Mouse (Mus musculus) lung, postnatal 0 days (tissue): ENCODE data around the gene Olfr667. TPM values are rescaled to one million over a fixed set of nuclear protein-coding genes. Genes with fewer than 3 reads are reported as not detected.
"Not testable (repeated sequence)": the region's sequence is repeated elsewhere in the genome, so short reads cannot be mapped to it uniquely, and the experiment has no call there.

ENCODE experiments used
- ATAC-seq: fragments of 200-750 bp; cut with Nextera tagmentation; 2 replicates; pipeline ENCODE4 v1.8.0; 2017; ENCODE audit warnings: moderate library complexity
- DNase-seq: peaks from one replicate; pipeline ENCODE4 v3.0.0-alpha.2; 2016; ENCODE audit warnings: low spot score
- H3K27ac ChIP-seq: fragments of 300-500 bp; sonication (generic); 2 replicates; pipeline ENCODE4 v1.5.1; 2014; ENCODE audit warnings: antibody characterized with exemption, mild to moderate bottlenecking, low read length, mixed read lengths
- H3K27me3 ChIP-seq: fragments of 300-500 bp; sonication (generic); replicated peaks from 2 replicates; pipeline ENCODE4 v1.6.1; 2014; ENCODE audit warnings: low read length, mixed read lengths; ENCODE audit not compliant: insufficient read depth
- H3K36me3 ChIP-seq: fragments of 300-500 bp; sonication (generic); 2 replicates; pipeline ENCODE4 v1.6.1; 2014; ENCODE audit warnings: low read length, mixed read lengths; ENCODE audit not compliant: insufficient read depth
- H3K4me1 ChIP-seq: fragments of 300-500 bp; sonication (generic); 2 replicates; pipeline ENCODE4 v1.6.1; 2014; ENCODE audit warnings: antibody characterized with exemption, low read depth, low read length, mixed read lengths; ENCODE audit not compliant: insufficient read depth
- H3K4me2 ChIP-seq: fragments of 300-500 bp; sonication (generic); replicated peaks from 2 replicates; pipeline ENCODE4 v1.6.1; 2014; ENCODE audit warnings: low read depth, mild to moderate bottlenecking, low read length, moderate library complexity, mixed read lengths
- H3K4me3 ChIP-seq: fragments of 300-500 bp; sonication (generic); 2 replicates; pipeline ENCODE4 v1.5.1; 2014; ENCODE audit warnings: low read depth, low read length
- H3K9ac ChIP-seq: fragments of 300-500 bp; sonication (generic); replicated peaks from 2 replicates; pipeline ENCODE4 v1.6.1; 2014; ENCODE audit warnings: low read depth, mild to moderate bottlenecking
- H3K9me3 ChIP-seq: fragments of 300-500 bp; sonication (generic); 2 replicates; pipeline ENCODE4 v1.6.1; 2016; ENCODE audit warnings: low read length, mixed read lengths
- CTCF ChIP-seq: IDR thresholded peaks from 2 replicates; pipeline ENCODE4 v1.5.1; 2016; ENCODE audit warnings: antibody characterized with exemption, mild to moderate bottlenecking
- EP300 ChIP-seq: IDR thresholded peaks from 2 replicates; pipeline ENCODE4 v1.6.1; 2016; ENCODE audit warnings: antibody characterized with exemption, mild to moderate bottlenecking, control low read depth
- WGBS: fragments of 180-500 bp; shearing (Covaris S2); extraction: QIAGEN DNeasy Blood & Tissue Kit; methylation state at CpG from one replicate; pipeline ENCODE4 v1.1.7; 2014; 5-methylcytosine and 5-hydroxymethylcytosine counted together
- polyA plus RNA-seq: library from polyadenylated mRNA; unstranded; fragments of >200 nt; fragmentation: Nextera tagmentation; extraction: Ambion mirVana; gene quantifications from 2 replicates; pipeline ENCODE4 v1.2.1, GENCODE M21; 2015

The Olfr667 gene
- polyA plus RNA-seq = not detected in 2 replicates

DNA sequence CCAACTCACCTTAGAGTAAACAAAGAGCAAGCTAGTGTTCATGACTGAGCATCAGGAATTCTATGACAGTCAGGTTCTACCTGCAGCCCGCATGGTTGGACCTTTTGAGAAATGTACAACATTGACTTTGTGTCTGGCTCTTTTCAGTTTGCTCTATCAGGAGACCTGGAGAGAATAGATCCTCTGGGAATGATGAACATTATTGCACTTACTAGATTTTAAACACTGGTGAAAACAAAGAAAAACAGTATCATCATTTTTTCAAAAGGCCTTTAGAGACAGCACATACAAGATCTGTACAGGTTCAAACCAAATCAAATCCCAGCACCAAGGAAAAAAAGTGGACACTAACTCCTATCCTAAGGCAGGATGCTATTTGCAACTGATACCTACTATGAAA, at the start of gene Olfr667:
Gene Olfr667, minus strand, starts transcription at position 101 of the 400 bp plus-strand sequence.
- TF ChIP-seq CTCF (no peak), EP300 (no peak)
- no peaks in the 10 kb centered on the region for H3K27me3 ChIP-seq
- H3K9me3 ChIP-seq = no peaks in the 10 kb centered on the region
- H3K27ac ChIP-seq = no peak within 1 kb of the TSS
- H3K36me3 ChIP-seq = no peaks in the 10 kb centered on the region
- no peak within 1 kb of the TSS for H3K4me2 ChIP-seq
- H3K4me1 ChIP-seq = no peaks in the 10 kb centered on the region
- DNase-seq (no peak), ATAC-seq (no peak)
- H3K9ac ChIP-seq = no peak within 1 kb of the TSS
- 77% methylated on average over 1 of the region's 1 CpGs for WGBS
- no peak within 1 kb of the TSS for H3K4me3 ChIP-seq

- no peak within 1 kb of the TSS for H3K9ac ChIP-seq
- WGBS = 25% methylated on average over 1 of the region's 1 CpGs
- H3K9me3 ChIP-seq = no peaks in the 10 kb centered on the region
- no peak within 1 kb of the TSS for H3K4me2 ChIP-seq
- H3K27me3 ChIP-seq = no peaks in the 10 kb centered on the region
- no peak for DNase-seq
- TF ChIP-seq EP300 (no peak), CTCF (no peak)
- ATAC-seq = no peak
- H3K4me1 ChIP-seq = no peaks in the 10 kb centered on the region
- H3K4me3 ChIP-seq = no peak within 1 kb of the TSS
- H3K27ac ChIP-seq = no peak within 1 kb of the TSS
- H3K36me3 ChIP-seq = no peaks in the 10 kb centered on the region
Observed at GRCm38 (mm10) chr7:104962520-104962919, 41.2 kb upstream of the Olfr667 start, which contains the start of gene Olfr670. Gene Olfr670 (minus strand): TSS chr7:104962620.

- not testable (repeated sequence) for H3K9me3 ChIP-seq
Observed at GRCm38 (mm10) chr7:104950234-104950633, 29.0 kb upstream of the Olfr667 start.

GRCm38 (mm10) chr7:104933940-104934339, 12.7 kb upstream of the Olfr667 start, which contains the start of gene Olfr669:
Gene Olfr669 (plus strand): TSS chr7:104934240.
- Histone ChIP-seq H3K27me3 (no peaks in the 10 kb centered on the region), H3K36me3 (no peaks in the 10 kb centered on the region), H3K4me2 (no peak within 1 kb of the TSS), H3K9me3 (no peaks in the 10 kb centered on the region), H3K4me1 (no peaks in the 10 kb centered on the region), H3K9ac (no peak within 1 kb of the TSS), H3K4me3 (no peak within 1 kb of the TSS), H3K27ac (no peak within 1 kb of the TSS)
- WGBS = 67% methylated on average over 1 of the region's 1 CpGs
- no peak for DNase-seq
- no peak for ATAC-seq
- TF ChIP-seq CTCF (no peak), EP300 (no peak)

More at GRCm38 (mm10) chr7:104950234-104950633, 29.0 kb upstream of the Olfr667 start:
- not testable (repeated sequence) for H3K4me2 ChIP-seq, H3K36me3 ChIP-seq, ATAC-seq, H3K9ac ChIP-seq, DNase-seq, H3K4me3 ChIP-seq, H3K4me1 ChIP-seq, H3K27me3 ChIP-seq, H3K27ac ChIP-seq
- WGBS = 94% methylated on average over 16 of the region's 16 CpGs

DNA sequence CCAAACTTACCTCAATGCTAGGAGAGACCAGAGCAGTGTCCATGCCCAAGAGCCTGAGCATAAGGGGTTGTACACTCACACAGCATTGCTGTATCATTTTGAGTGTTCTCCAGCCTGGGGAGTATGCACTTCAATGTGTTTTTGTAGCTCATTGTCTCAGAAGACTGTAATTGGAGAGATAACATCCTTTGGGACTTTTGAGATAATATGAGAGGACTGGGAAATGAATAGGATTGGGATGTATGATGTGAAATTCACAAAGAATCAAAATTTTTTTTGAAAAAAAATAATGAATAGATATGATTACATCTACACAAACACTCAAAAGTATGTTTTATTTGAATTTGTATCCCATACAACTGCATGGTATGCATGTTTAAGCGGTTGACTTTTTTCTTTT, 6.7 kb upstream of the Olfr667 start, which contains the start of gene Olfr668:
Gene Olfr668, minus strand, starts transcription at position 101 of the 400 bp plus-strand sequence.
- WGBS = 73% methylated on average over 1 of the region's 1 CpGs
- ATAC-seq = no peak
- H3K4me2 ChIP-seq = no peak within 1 kb of the TSS

DNA sequence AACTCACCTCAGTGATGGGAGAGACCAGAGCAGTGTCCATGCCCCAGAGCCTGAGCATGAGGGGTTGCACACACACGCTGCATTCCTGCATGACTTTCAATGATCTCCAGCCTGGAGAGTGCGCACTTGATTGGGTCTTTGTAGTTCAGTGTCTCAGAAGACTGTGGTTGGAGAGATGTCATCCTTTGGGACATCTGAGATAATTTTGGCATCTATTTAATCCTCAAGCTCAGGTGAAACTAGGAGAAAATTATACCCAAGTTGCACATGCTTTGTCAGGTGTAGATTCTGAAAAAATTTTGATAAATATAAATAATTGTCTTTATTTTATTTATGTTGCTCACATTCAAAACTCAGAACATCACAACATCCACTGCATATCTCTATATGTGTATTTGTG, 25.4 kb downstream of the Olfr667 start, which contains the start of gene Olfr666:
Gene Olfr666, minus strand, starts transcription at position 101 of the 400 bp plus-strand sequence.
- H3K9ac ChIP-seq = no peak within 1 kb of the TSS
- H3K9me3 ChIP-seq = no peaks in the 10 kb centered on the region
- no peaks in the 10 kb centered on the region for H3K27me3 ChIP-seq
- TF ChIP-seq CTCF (no peak), EP300 (no peak)
- no peaks in the 10 kb centered on the region for H3K36me3 ChIP-seq
- H3K4me1 ChIP-seq = no peaks in the 10 kb centered on the region
- H3K4me3 ChIP-seq = no peak within 1 kb of the TSS
- DNase-seq (no peak), ATAC-seq (no peak)
- 77% methylated on average over 2 of the region's 2 CpGs for WGBS
- H3K4me2 ChIP-seq = no peak within 1 kb of the TSS
- no peak within 1 kb of the TSS for H3K27ac ChIP-seq

More for the DNA sequence above, 6.7 kb upstream of the Olfr667 start, which contains the start of gene Olfr668:
- H3K9ac ChIP-seq = no peak within 1 kb of the TSS
- H3K27me3 ChIP-seq = no peaks in the 10 kb centered on the region
- no peaks in the 10 kb centered on the region for H3K9me3 ChIP-seq
- no peak within 1 kb of the TSS for H3K27ac ChIP-seq
- DNase-seq = no peak
- no peaks in the 10 kb centered on the region for H3K4me1 ChIP-seq
- TF ChIP-seq CTCF (no peak), EP300 (no peak)
- H3K4me3 ChIP-seq = no peak within 1 kb of the TSS
- H3K36me3 ChIP-seq = no peaks in the 10 kb centered on the region

GRCm38 (mm10) chr7:104877731-104878130, 43.6 kb downstream of the Olfr667 start, which contains the start of gene Olfr665:
Gene Olfr665 (plus strand): TSS chr7:104878031.
- H3K4me2 ChIP-seq = no peak within 1 kb of the TSS
- no peaks in the 10 kb centered on the region for H3K4me1 ChIP-seq
- H3K9me3 ChIP-seq = no peaks in the 10 kb centered on the region; the same call in 1 of the 2 replicates
- ATAC-seq = no peak
- no peaks in the 10 kb centered on the region for H3K27me3 ChIP-seq
- 23% methylated on average over 1 of the region's 1 CpGs for WGBS
- no peak within 1 kb of the TSS for H3K4me3 ChIP-seq
- H3K27ac ChIP-seq = no peak within 1 kb of the TSS
- no peak for DNase-seq
- H3K36me3 ChIP-seq = no peaks in the 10 kb centered on the region
- H3K9ac ChIP-seq = no peak within 1 kb of the TSS
- TF ChIP-seq CTCF (no peak), EP300 (no peak)

Other genes starting within 250 kb of the Olfr667 start
- gene Olfr661, start 235.0 kb downstream of the Olfr667 start, polyA plus RNA-seq = not detected in 2 replicates
- gene Usp17le, start 144.0 kb downstream of the Olfr667 start, polyA plus RNA-seq = not detected in 2 replicates
- not detected in 2 replicates for gene Usp17lb, start 78.9 kb downstream of the Olfr667 start, polyA plus RNA-seq
- not detected in 2 replicates for gene Usp17la, start 64.5 kb downstream of the Olfr667 start, polyA plus RNA-seq
- not detected in 2 replicates for gene Olfr665, start 43.5 kb downstream of the Olfr667 start, polyA plus RNA-seq
- gene Olfr666, start 25.5 kb downstream of the Olfr667 start, polyA plus RNA-seq = not detected in 2 replicates
- not detected in 2 replicates for gene Olfr668, start 6.6 kb upstream of the Olfr667 start, polyA plus RNA-seq
- not detected in 2 replicates for gene Olfr669, start 12.8 kb upstream of the Olfr667 start, polyA plus RNA-seq
- not detected in 2 replicates for gene Olfr670, start 41.1 kb upstream of the Olfr667 start, polyA plus RNA-seq
- gene Olfr671, start 57.6 kb upstream of the Olfr667 start, polyA plus RNA-seq = not detected in 2 replicates
- not detected in 2 replicates for gene Olfr672, start 80.5 kb upstream of the Olfr667 start, polyA plus RNA-seq
- gene Olfr675, start 107.0 kb upstream of the Olfr667 start, polyA plus RNA-seq = not detected in 2 replicates
- not detected in 2 replicates for gene Olfr676, start 111.2 kb upstream of the Olfr667 start, polyA plus RNA-seq
- gene Olfr677, start 129.9 kb upstream of the Olfr667 start, polyA plus RNA-seq = not detected in 2 replicates
- not detected in 2 replicates for gene Olfr678, start 143.0 kb upstream of the Olfr667 start, polyA plus RNA-seq
- gene Olfr679, start 159.7 kb upstream of the Olfr667 start, polyA plus RNA-seq = not detected in 2 replicates
- gene Olfr680-ps1, start 171.3 kb upstream of the Olfr667 start, polyA plus RNA-seq = not detected in 2 replicates
- not detected in 2 replicates for gene Olfr681, start 195.4 kb upstream of the Olfr667 start, polyA plus RNA-seq
- gene Olfr683, start 225.5 kb upstream of the Olfr667 start, polyA plus RNA-seq = not detected in 2 replicates
- not detected in 2 replicates for gene Olfr684, start 242.2 kb upstream of the Olfr667 start, polyA plus RNA-seq